In the genomic region with DNA sequence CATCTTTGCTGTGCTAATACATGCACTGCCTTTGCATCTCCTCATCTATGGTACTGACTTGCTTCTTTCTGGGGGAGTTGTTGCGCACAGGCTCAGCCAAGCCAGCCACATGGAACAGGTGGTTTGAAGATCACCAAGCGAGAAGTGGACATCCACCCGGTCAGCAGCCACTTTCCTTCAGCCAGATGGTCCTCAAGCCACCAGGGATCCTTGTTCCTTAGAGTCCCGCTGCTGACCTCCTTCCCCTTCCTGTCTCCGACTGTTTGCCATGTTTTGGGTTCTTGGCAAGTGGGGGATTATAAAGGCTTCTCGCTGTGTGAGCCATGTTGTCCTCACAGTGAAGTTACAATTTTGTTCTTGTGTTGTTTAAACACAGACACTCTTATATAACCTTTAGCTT, we compare ENCODE assay signal across 25 mouse cellular contexts.
DNase-seq lines count a peak whose midpoint lies in the region; ATAC-seq and TF ChIP-seq lines count a peak whose summit lies in the region.
"Had no signal": no experiment of that assay in that cellular context is flagged by ENCODE, and none has a peak within 500 bp of the region (broad histone marks: within the 10 kb centered on the region; RNA-seq: fewer than 3 reads in every experiment).

No protein-coding gene starts in this region.

- no peak for ATAC-seq in heart, embryonic 11.5 days (replicated peaks; ENCODE audit: insufficient number of reproducible peaks, low FRiP score, low TSS enrichment)
- no peak for ATAC-seq in CD4-positive, CD25-positive, alpha-beta regulatory T cell, adult 4 months
- ATAC-seq: activated CD4-positive, CD25-positive, alpha-beta regulatory T cell, adult 4 months; hindbrain, postnatal 0 days; intestine, embryonic 15.5 days; Patski had no signal

- H3K27ac ChIP-seq in heart, embryonic 11.5 days (ENCODE audit: low read depth, low read length): no peak overlapping the region
- H3K27ac ChIP-seq: embryonic facial prominence, embryonic 15.5 days; forebrain, embryonic 10.5 days; gastrocnemius, adult 2 months; heart, embryonic 10.5 days; heart, embryonic 15.5 days; hindbrain, embryonic 13.5 days; hindbrain, postnatal 0 days; intestine, embryonic 15.5 days had no signal

- H3K9ac ChIP-seq in heart, embryonic 11.5 days (ENCODE audit: low read depth, low read length): no peak overlapping the region
- H3K9ac ChIP-seq: embryonic facial prominence, embryonic 15.5 days; heart, embryonic 15.5 days; hindbrain, embryonic 13.5 days; intestine, embryonic 15.5 days had no signal

- H3K4me3 ChIP-seq in heart, embryonic 11.5 days (ENCODE audit: low read depth, low read length): no peak overlapping the region
- H3K4me3 ChIP-seq in lung, adult 2 months (replicated peaks; ENCODE audit: extremely low read depth, low read depth, low read length): no peak overlapping the region
- H3K4me3 ChIP-seq: embryonic facial prominence, embryonic 15.5 days; erythroblast, embryonic 14.5 days; forebrain, embryonic 10.5 days; gastrocnemius, adult 2 months; heart, embryonic 10.5 days; heart, embryonic 15.5 days; hindbrain, embryonic 13.5 days; intestine, embryonic 15.5 days had no signal

- peak; percentile 88 for DNase-seq in heart, adult 11 months
- peak; percentile 78 for DNase-seq in cerebellum, adult 11 months
- DNase-seq in cerebellum, adult 8-10 months: peak; percentile 75
- peak; percentile 40 to 70 for DNase-seq in cerebellum, postnatal 14 days
- DNase-seq in lung, adult 2 months: no peak
- DNase-seq in spleen, postnatal 10 days (ENCODE audit: low spot score in 2 of 2): no peak
- DNase-seq: adrenal gland, postnatal 14 days; gastrocnemius, adult 2 months; gastrocnemius, postnatal 25 days; heart, adult 18-20 months; heart, postnatal 14 days; kidney, adult 18-20 months had no signal

- H3K27me3 ChIP-seq in heart, embryonic 11.5 days (ENCODE audit: control insufficient read depth, insufficient read depth, low read length): no peaks in the 10 kb centered on the region
- H3K27me3 ChIP-seq: CH12.LX; embryonic facial prominence, embryonic 15.5 days; heart, embryonic 15.5 days; hindbrain, embryonic 13.5 days; intestine, embryonic 15.5 days; Patski had no signal

- no peak for TF ChIP-seq POLR2A in lung, adult 2 months (IDR thresholded peaks at IDR 0.05; ENCODE audit: borderline replicate concordance, extremely low read depth, low read depth, low read length)

- no peaks in the 10 kb centered on the region for H3K9me3 ChIP-seq in heart, embryonic 11.5 days (replicated peaks; ENCODE audit: control insufficient read depth, low read length)
- H3K9me3 ChIP-seq: embryonic facial prominence, embryonic 15.5 days; forebrain, embryonic 10.5 days; heart, embryonic 10.5 days; heart, embryonic 15.5 days; hindbrain, embryonic 13.5 days; intestine, embryonic 15.5 days had no signal

- no peaks in the 10 kb centered on the region for H3K4me1 ChIP-seq in heart, embryonic 11.5 days (ENCODE audit: control insufficient read depth, insufficient read depth, low read length)
- H3K4me1 ChIP-seq in lung, adult 2 months (ENCODE audit: control insufficient read depth, insufficient read depth, low read length): no peaks in the 10 kb centered on the region
- H3K4me1 ChIP-seq: embryonic facial prominence, embryonic 15.5 days; intestine, embryonic 15.5 days had no signal

- TF ChIP-seq CTCF in lung, adult 2 months (IDR thresholded peaks at IDR 0.05; ENCODE audit: insufficient read depth, low read length): no peak

- no peaks in the 10 kb centered on the region for H3K36me3 ChIP-seq in heart, embryonic 11.5 days (ENCODE audit: control insufficient read depth, insufficient read depth, low read length)
- H3K36me3 ChIP-seq: embryonic facial prominence, embryonic 15.5 days; forebrain, embryonic 10.5 days; heart, embryonic 10.5 days; heart, embryonic 15.5 days; hindbrain, embryonic 13.5 days; intestine, embryonic 15.5 days had no signal

- no peak overlapping the region for H3K4me2 ChIP-seq in heart, embryonic 11.5 days
- H3K4me2 ChIP-seq: embryonic facial prominence, embryonic 15.5 days; heart, embryonic 15.5 days; hindbrain, embryonic 13.5 days; intestine, embryonic 15.5 days had no signal

- 78% methylated on average over 6 of the region's 6 CpGs for WGBS in heart, embryonic 11.5 days (ENCODE audit: insufficient replicate concordance)
- 85% methylated on average over 6 of the region's 6 CpGs for WGBS in lung, adult 2 months

Comparison
In these comparisons a context has a peak if more than half of its experiments do, and no peak if none do; other contexts are left out.
1. DNase-seq: peak in heart, adult 11 months (single experiment), cerebellum, adult 11 months (single experiment), cerebellum, adult 8-10 months (single experiment) and cerebellum, postnatal 14 days (2 of 2); none in lung, adult 2 months (single experiment) and spleen, postnatal 10 days (0 of 2).